Mouse (Mus musculus) CH12.LX (cell line): ENCODE results near the gene Dpp6. TPM values are rescaled to one million over a fixed set of nuclear protein-coding genes. Genes with fewer than 3 reads are reported as not detected.

Experiments
- DNase-seq: peaks from one replicate; pipeline ENCODE4 v3.0.0-alpha.2; 2013; ENCODE audit errors: extremely low read depth
- H3K27ac ChIP-seq: 2 replicates; pipeline ENCODE4 v1.5.1; 2012; ENCODE audit warnings: low read depth, mild to moderate bottlenecking, control low read depth, moderate library complexity; ENCODE audit not compliant: insufficient read depth
- H3K27me3 ChIP-seq: replicated peaks from 2 replicates; pipeline ENCODE3; 2012; ENCODE audit warnings: inconsistent platforms
- H3K36me3 ChIP-seq, 2 experiments: replicated peaks in 1 of 2; 2 replicates each; pipeline versions ENCODE3 to v1.6.1; 2012; ENCODE audit warnings: inconsistent platforms in 1 of 2, low read length in 1 of 2, mild to moderate bottlenecking in 1 of 2, mixed read lengths in 1 of 2, moderate library complexity in 1 of 2; ENCODE audit not compliant: control insufficient read depth in 1 of 2, insufficient read depth in 1 of 2
- H3K4me1 ChIP-seq, 2 experiments: 2 replicates each; pipeline ENCODE4 v1.6.1; 2012; ENCODE audit warnings: inconsistent platforms in 1 of 2, moderate library complexity in 1 of 2; ENCODE audit not compliant: insufficient read depth in 2 of 2, control insufficient read depth in 1 of 2
- H3K4me2 ChIP-seq: 2 replicates; pipeline ENCODE4 v1.6.1; 2012; ENCODE audit warnings: low read depth, mild to moderate bottlenecking, control low read depth; ENCODE audit not compliant: poor library complexity, insufficient read depth, severe bottlenecking
- H3K4me3 ChIP-seq, 3 experiments: fragments of 150-350 bp in 1 of 3; sonication (generic) in 1 of 3; replicated peaks in 1 of 3; 2 replicates each; pipeline versions ENCODE3 to v1.5.1; 2011 to 2012; ENCODE audit warnings: low read depth in 2 of 3, low read length in 2 of 3, mild to moderate bottlenecking in 2 of 3, moderate library complexity in 2 of 3, control low read depth in 1 of 3, improper control_type of control experiment in 1 of 3, inconsistent platforms in 1 of 3, mixed read lengths in 1 of 3; ENCODE audit not compliant: poor library complexity in 1 of 3
- H3K79me2 ChIP-seq: replicated peaks from 2 replicates; pipeline ENCODE4 v1.6.1; 2012; ENCODE audit warnings: mild to moderate bottlenecking, moderate library complexity; ENCODE audit not compliant: control insufficient read depth, poor library complexity, insufficient read depth, severe bottlenecking; ENCODE audit errors: extremely low read depth
- H3K9ac ChIP-seq: 2 replicates; pipeline ENCODE4 v1.6.1; 2012; ENCODE audit warnings: low read depth, mild to moderate bottlenecking, control low read depth, moderate library complexity; ENCODE audit not compliant: insufficient read depth
- H3K9me3 ChIP-seq: replicated peaks from 2 replicates; pipeline ENCODE3; 2012; ENCODE audit warnings: low read length, inconsistent platforms, mixed read lengths
- BHLHE40 ChIP-seq: IDR thresholded peaks from 2 replicates; pipeline ENCODE4 v1.6.1; 2011; ENCODE audit warnings: mild to moderate bottlenecking, low read depth, low read length, improper control_type of control experiment
- CHD1 ChIP-seq: IDR thresholded peaks from 2 replicates; pipeline ENCODE4 v1.6.1; 2012; ENCODE audit warnings: low read depth, low read length, improper control_type of control experiment, inconsistent platforms
- CHD2 ChIP-seq: IDR thresholded peaks from 2 replicates; pipeline ENCODE4 v1.6.1; 2011; ENCODE audit warnings: low read length, improper control_type of control experiment
- CTCF ChIP-seq, 2 experiments: IDR thresholded peaks in 1 of 2; conservative IDR thresholded peaks in 1 of 2; 2 replicates each; pipeline ENCODE4 v1.5.1; 2011 to 2012; ENCODE audit warnings: low read depth in 2 of 2, low read length in 2 of 2, improper control_type of control experiment in 1 of 2, inconsistent platforms in 1 of 2, mild to moderate bottlenecking in 1 of 2, moderate library complexity in 1 of 2
- E2F4 ChIP-seq: IDR thresholded peaks from 2 replicates; pipeline ENCODE4 v1.6.1; 2011; ENCODE audit warnings: low read depth, low read length, improper control_type of control experiment; ENCODE audit not compliant: insufficient replicate concordance
- EP300 ChIP-seq: IDR thresholded peaks from 2 replicates; pipeline ENCODE4 v1.6.1; 2011; ENCODE audit warnings: low read length, improper control_type of control experiment
- ETS1 ChIP-seq: conservative IDR thresholded peaks from 2 replicates; pipeline ENCODE4 v1.6.1; 2012; ENCODE audit warnings: low read depth, mild to moderate bottlenecking, inconsistent platforms, low read length, improper control_type of control experiment, moderate library complexity
- HCFC1 ChIP-seq: IDR thresholded peaks from 2 replicates; pipeline ENCODE4 v1.6.1; 2012; ENCODE audit warnings: low read depth, mild to moderate bottlenecking, inconsistent platforms, low read length, improper control_type of control experiment
- IRF4 ChIP-seq: IDR thresholded peaks from 2 replicates; pipeline ENCODE4 v1.6.1; 2014; ENCODE audit warnings: low read depth, mild to moderate bottlenecking, inconsistent platforms, low read length, improper control_type of control experiment
- KAT2A ChIP-seq: IDR thresholded peaks from 2 replicates; pipeline ENCODE4 v1.6.1; 2012; ENCODE audit warnings: low read length, improper control_type of control experiment, inconsistent platforms; ENCODE audit not compliant: insufficient replicate concordance
- MAFK ChIP-seq: IDR thresholded peaks from 2 replicates; pipeline ENCODE4 v1.6.1; 2011; ENCODE audit warnings: low read length, improper control_type of control experiment; ENCODE audit not compliant: insufficient replicate concordance
- MAX ChIP-seq: IDR thresholded peaks from 2 replicates; pipeline ENCODE4 v1.6.1; 2011; ENCODE audit warnings: low read length, improper control_type of control experiment
- MAZ ChIP-seq: IDR thresholded peaks from 2 replicates; pipeline ENCODE4 v1.6.1; 2012; ENCODE audit warnings: low read depth, mild to moderate bottlenecking, inconsistent platforms, low read length, improper control_type of control experiment, moderate library complexity
- MEF2A ChIP-seq: IDR thresholded peaks from 2 replicates; pipeline ENCODE4 v1.6.1; 2014; ENCODE audit warnings: low read depth, mild to moderate bottlenecking, inconsistent platforms, low read length, improper control_type of control experiment, borderline replicate concordance
- MXI1 ChIP-seq: IDR thresholded peaks from 2 replicates; pipeline ENCODE4 v1.6.1; 2011; ENCODE audit warnings: mild to moderate bottlenecking, low read depth, low read length, improper control_type of control experiment
- MYC ChIP-seq: IDR thresholded peaks from 2 replicates; pipeline ENCODE4 v1.6.1; 2011; ENCODE audit warnings: low read depth, mild to moderate bottlenecking, improper control_type of control experiment, low read length
- NRF1 ChIP-seq: IDR thresholded peaks from 2 replicates; pipeline ENCODE4 v1.6.1; 2014; ENCODE audit warnings: low read depth, mild to moderate bottlenecking, inconsistent platforms, low read length, improper control_type of control experiment, moderate library complexity
- PAX5 ChIP-seq: IDR thresholded peaks from 2 replicates; pipeline ENCODE4 v1.6.1; 2012; ENCODE audit warnings: low read length, inconsistent platforms, mixed read lengths
- POLR2AphosphoS2 ChIP-seq: IDR thresholded peaks from 2 replicates; pipeline ENCODE4 v1.6.1; 2011; ENCODE audit warnings: low read depth, low read length, improper control_type of control experiment
- SMC3 ChIP-seq: IDR thresholded peaks from 2 replicates; pipeline ENCODE4 v1.6.1; 2011; ENCODE audit warnings: low read depth, low read length, improper control_type of control experiment
- USF2 ChIP-seq: conservative IDR thresholded peaks from 2 replicates; pipeline ENCODE4 v1.6.1; 2011; ENCODE audit warnings: low read depth, low read length, improper control_type of control experiment
- ZKSCAN1 ChIP-seq: IDR thresholded peaks from 2 replicates; pipeline ENCODE4 v1.6.1; 2012; ENCODE audit warnings: low read depth, inconsistent platforms, low read length, improper control_type of control experiment, borderline replicate concordance
- ZMIZ1 ChIP-seq: IDR thresholded peaks from 2 replicates; pipeline ENCODE4 v1.6.1; 2012; ENCODE audit warnings: low read depth, mild to moderate bottlenecking, inconsistent platforms, low read length, improper control_type of control experiment
- dilution Hi-C: fragments of 300-500 bp; cut with MboI; formaldehyde crosslinking; loops from 2 replicates; pipeline ENCODE4 v1.14.3; 2020; ENCODE audit warnings: low sequenced_read_pairs; ENCODE audit not compliant: extremely low pct_unique_long_range_greater_than_20kb, extremely low pct_ligation_motif_present
- in situ Hi-C: fragments of 300-500 bp; cut with MboI; formaldehyde crosslinking; loops from 3 replicates; pipeline ENCODE4 v1.14.3; 2019; ENCODE audit warnings: low sequenced_read_pairs, low pct_ligation_motif_present, low pct_unique_long_range_greater_than_20kb, mixed read lengths
- polyA plus RNA-seq: library from polyadenylated mRNA; unstranded; fragments of >175 nt; gene quantifications from 2 replicates; pipeline ENCODE4 v1.2.1, GENCODE M21; 2012; ENCODE audit warnings: low read depth; ENCODE audit not compliant: insufficient read length
- total RNA-seq, 2 experiments: library from RNA; depleted of rRNA; stranded (reverse); fragments of 300-350 nt in 1 of 2; fragments of >200 nt in 1 of 2; gene quantifications; 2 replicates each; pipeline ENCODE4 v1.2.3; 2012 to 2014

Gene Dpp6
- total and polyA plus RNA-seq, 3 experiments = not detected

GRCm38 (mm10) chr5:26934911-26935310, 117.9 kb downstream of the Dpp6 start:
- H3K79me2 ChIP-seq = no peaks in the 10 kb centered on the region
- no peaks in the 10 kb centered on the region for H3K36me3 ChIP-seq
- dilution Hi-C loops (no loop called here), in situ Hi-C loops (no loop called here)
- H3K4me1 ChIP-seq = no peaks in the 10 kb centered on the region
- no peaks in the 10 kb centered on the region for H3K27me3 ChIP-seq
- TF ChIP-seq IRF4 = no peak
- no peak for TF ChIP-seq MAX
- TF ChIP-seq BHLHE40 = no peak
- TF ChIP-seq MAFK = no peak
- no peak for TF ChIP-seq ZKSCAN1
- no peak for TF ChIP-seq NRF1
- no peak for TF ChIP-seq CTCF (conservative IDR thresholded peaks at IDR 0.05 in 1 of 2, IDR thresholded peaks at IDR 0.05 in 1 of 2; ENCODE audit: low read depth in 2 of 2, low read length in 2 of 2)
- TF ChIP-seq MXI1 = no peak
- TF ChIP-seq HCFC1 = no peak
- no peak overlapping the region for H3K9ac ChIP-seq
- H3K27ac ChIP-seq = no peak overlapping the region
- H3K4me3 ChIP-seq = no peak overlapping the region
- peaks cover 86% of the 10 kb centered on the region for H3K9me3 ChIP-seq
- no peak for DNase-seq
- H3K4me2 ChIP-seq = no peak overlapping the region

GRCm38 (mm10) chr5:26941471-26941870, 124.5 kb downstream of the Dpp6 start:
- Histone ChIP-seq H3K27me3 (no peaks in the 10 kb centered on the region), H3K79me2 (no peaks in the 10 kb centered on the region), H3K4me2 (no peak overlapping the region), H3K4me3 (no peak overlapping the region), H3K9me3 (peaks cover 82% of the 10 kb centered on the region), H3K9ac (no peak overlapping the region), H3K27ac (no peak overlapping the region), H3K36me3 (no peaks in the 10 kb centered on the region), H3K4me1 (no peaks in the 10 kb centered on the region)
- TF ChIP-seq NRF1 (no peak), MAZ (no peak)
- dilution Hi-C loops (no loop called here), in situ Hi-C loops (no loop called here)
- DNase-seq = no peak

- Histone ChIP-seq H3K4me1 (no peaks in the 10 kb centered on the region), H3K9me3 (peaks cover 84% of the 10 kb centered on the region), H3K27ac (no peak overlapping the region), H3K9ac (no peak overlapping the region), H3K4me3 (no peak overlapping the region), H3K27me3 (no peaks in the 10 kb centered on the region), H3K79me2 (no peaks in the 10 kb centered on the region), H3K36me3 (no peaks in the 10 kb centered on the region), H3K4me2 (no peak overlapping the region)
- TF ChIP-seq PAX5 (no peak), MXI1 (no peak), POLR2AphosphoS2 (no peak), NRF1 (no peak), MEF2A (no peak), E2F4 (no peak), USF2 (no peak), HCFC1 (no peak), KAT2A (no peak), MYC (no peak), MAX (no peak), CHD2 (no peak), CTCF (conservative IDR thresholded peaks at IDR 0.05 in 1 of 2, IDR thresholded peaks at IDR 0.05 in 1 of 2; ENCODE audit: low read depth in 2 of 2, low read length in 2 of 2) (no peak), EP300 (no peak), SMC3 (no peak), ETS1 (no peak), ZMIZ1 (no peak), CHD1 (no peak), BHLHE40 (no peak), ZKSCAN1 (no peak)
- dilution Hi-C loops (no loop called here), in situ Hi-C loops (no loop called here)
- DNase-seq = no peak
Measured at GRCm38 (mm10) chr5:26945169-26945920, 128.3 kb downstream of the Dpp6 start.
